In the genomic region with DNA sequence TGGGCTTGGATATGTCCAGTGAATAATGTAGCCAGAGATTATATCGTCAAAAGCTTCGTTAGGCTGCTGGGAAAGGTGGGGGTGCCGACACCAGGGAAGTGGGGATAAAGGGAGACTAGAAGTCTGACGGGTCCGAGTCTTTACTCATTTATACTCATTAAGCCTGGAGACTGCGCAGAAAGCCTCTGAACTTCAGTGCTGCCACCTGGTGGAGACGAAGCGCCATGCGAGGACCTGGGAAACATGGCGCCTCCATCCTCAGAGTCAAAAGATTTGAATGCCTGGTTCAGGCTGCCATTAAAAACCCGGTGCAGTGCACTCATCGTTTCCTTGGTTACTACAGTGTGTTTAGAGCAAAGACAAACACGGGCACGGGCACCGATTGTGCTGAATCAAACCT, we compare ENCODE assay signal across 1 mouse cellular context.
TF ChIP-seq lines count a peak whose summit lies in the region.

No protein-coding gene starts in this region.

TF ChIP-seq in MEL, 35 proteins besides CTCF, POLR2A, EP300 and RAD21 (continued from another document):
- no peak for TF ChIP-seq ZMIZ1 (IDR thresholded peaks at IDR 0.05; ENCODE audit: low read depth, low read length)
- TF ChIP-seq BHLHE40 (IDR thresholded peaks at IDR 0.05; ENCODE audit: borderline replicate concordance, low read depth, low read length) = no peak
TF ChIP-seq in MEL: peak in this region for 2.
